Mouse (Mus musculus) lung, adult 2 months (tissue): Measurements from ENCODE around the gene Lrrc8c. TPM values are rescaled to one million over a fixed set of nuclear protein-coding genes. Genes with fewer than 3 reads are reported as not detected.

Experiments used
- DNase-seq: peaks from one replicate; pipeline ENCODE4 v3.0.0; 2022
- H3K4me1 ChIP-seq: fragments of 200-500 bp; 2 replicates; pipeline ENCODE4 v1.6.1; 2011; ENCODE audit warnings: low read length; ENCODE audit not compliant: control insufficient read depth, insufficient read depth
- H3K4me3 ChIP-seq: fragments of 200-500 bp; replicated peaks from 2 replicates; pipeline ENCODE3; 2011; ENCODE audit warnings: low read depth, mild to moderate bottlenecking, control low read depth, low read length; ENCODE audit errors: extremely low read depth
- CTCF ChIP-seq: fragments of 200-500 bp; IDR thresholded peaks from 2 replicates; pipeline ENCODE4 v1.5.1; 2011; ENCODE audit warnings: mild to moderate bottlenecking, low read length, control low read depth; ENCODE audit not compliant: insufficient read depth
- POLR2A ChIP-seq: fragments of 200-500 bp; IDR thresholded peaks from 2 replicates; pipeline ENCODE4 v1.6.1; 2011; ENCODE audit warnings: low read depth, mild to moderate bottlenecking, control low read depth, low read length, borderline replicate concordance; ENCODE audit errors: extremely low read depth
- WGBS: fragments of 180-500 bp; shearing (Covaris S2); methylation state at CpG from one replicate; pipeline ENCODE4 v1.1.7; 2018; 5-methylcytosine and 5-hydroxymethylcytosine counted together
- polyA plus RNA-seq: library from polyadenylated mRNA; depleted of rRNA; stranded (reverse); fragments of >200 nt; gene quantifications from 2 replicates; pipeline ENCODE4 v1.2.3, GENCODE M21; 2012; rRNA removed

Gene Lrrc8c
- polyA plus RNA-seq, 1 experiment: 51.6 TPM

DNA sequence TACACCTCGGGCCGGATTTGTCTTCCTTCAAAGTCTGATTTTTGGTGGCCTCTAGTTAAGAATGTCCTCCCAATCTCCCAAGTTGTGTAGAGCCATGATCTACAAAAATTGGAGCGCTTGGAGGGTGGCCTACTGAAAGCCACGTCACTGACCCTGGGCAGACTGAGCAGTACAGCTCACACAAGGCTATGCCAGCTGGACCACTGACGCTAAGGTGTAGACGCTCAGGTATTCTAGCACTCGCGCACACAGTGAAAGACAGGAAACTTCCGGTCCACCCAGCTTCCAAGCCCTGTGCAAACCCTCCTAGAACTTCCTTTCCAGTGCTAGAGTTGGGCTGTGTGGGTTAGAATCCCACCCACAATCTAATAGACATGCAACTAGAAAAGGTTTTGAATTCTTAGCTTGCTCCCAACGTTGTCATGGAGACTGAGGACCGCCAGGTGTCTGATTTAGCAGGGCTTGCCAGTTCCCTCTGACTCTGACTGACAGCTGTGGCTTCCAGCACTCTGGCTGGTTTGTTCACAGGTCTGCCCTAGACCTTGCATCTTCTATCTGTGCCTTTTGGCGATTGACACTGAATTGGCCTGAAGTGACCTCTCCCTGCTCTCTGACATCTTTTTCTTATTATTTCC, 136.0 kb downstream of the Lrrc8c start:
- DNase-seq: no peak
- WGBS: 69% methylated on average over 12 of the region's 12 CpGs
- Histone ChIP-seq H3K4me1 (peaks cover 10% of the 10 kb centered on the region), H3K4me3 (no peak overlapping the region)
- no peak for TF ChIP-seq POLR2A
- no peak for TF ChIP-seq CTCF

DNA sequence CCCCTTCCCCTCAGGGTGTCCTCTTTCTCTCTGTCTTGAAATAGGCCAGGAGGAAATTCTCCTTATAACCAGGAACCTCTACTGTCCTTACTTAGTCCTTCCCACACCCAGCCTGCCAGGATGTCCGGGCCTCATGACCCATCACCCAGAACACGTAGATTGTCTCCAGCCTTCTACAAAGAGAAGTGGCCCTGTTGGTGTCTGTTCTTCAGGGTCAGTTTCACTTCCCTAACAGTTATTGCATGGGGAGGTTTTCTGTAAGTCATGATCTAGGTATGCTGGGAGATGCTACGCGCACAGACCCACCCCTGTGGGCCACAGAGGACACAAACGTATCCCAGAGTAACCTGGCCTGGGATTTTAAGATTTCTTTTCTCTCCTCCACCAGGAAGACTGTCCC, 142.7 kb downstream of the Lrrc8c start:
- H3K4me1 ChIP-seq: no peaks in the 10 kb centered on the region; the same call in 1 of the 2 replicates
- TF ChIP-seq CTCF: no peak
- TF ChIP-seq POLR2A: no peak
- no peak overlapping the region for H3K4me3 ChIP-seq
- 81% methylated on average over 5 of the region's 5 CpGs for WGBS
- DNase-seq: no peak

Other genes with a start within 250 kb of the Lrrc8c start
- gene Gm43302, start 225.7 kb upstream of the Lrrc8c start, polyA plus RNA-seq: 1.5 and 1.6 TPM in 2 replicates
- gene Gbp6, start 225.7 kb upstream of the Lrrc8c start, polyA plus RNA-seq: 3.2 and 4.4 TPM in 2 replicates
- 21.3 and 26.7 TPM in 2 replicates for gene Lrrc8b, start 103.6 kb upstream of the Lrrc8c start, polyA plus RNA-seq
- 11.3 and 16.6 TPM in 2 replicates for gene Lrrc8d, start 180.6 kb downstream of the Lrrc8c start, polyA plus RNA-seq